Mouse (Mus musculus) limb, embryonic 11.5 days (tissue): ENCODE measurements around the gene Cib1. TPM values are rescaled to one million over a fixed set of nuclear protein-coding genes. Genes with fewer than 3 reads are reported as not detected.

Experiments used
- ATAC-seq: fragments of 200-750 bp; cut with Nextera tagmentation; 2 replicates; pipeline ENCODE4 v1.8.0; 2017; ENCODE audit warnings: low read depth; ENCODE audit not compliant: insufficient number of reproducible peaks, low FRiP score, low TSS enrichment
- DNase-seq: peaks from one replicate; pipeline ENCODE4 v3.0.0-alpha.2; 2015; ENCODE audit warnings: low spot score
- H3K27ac ChIP-seq: fragments of 300-500 bp; sonication (generic); replicated peaks from 2 replicates; pipeline ENCODE4 v1.5.1; 2014; ENCODE audit warnings: low read depth, mild to moderate bottlenecking, low read length
- H3K27me3 ChIP-seq: fragments of 300-500 bp; sonication (generic); 2 replicates; pipeline ENCODE4 v1.6.1; 2014; ENCODE audit warnings: mild to moderate bottlenecking, low read length, mixed read lengths; ENCODE audit not compliant: control insufficient read depth, insufficient read depth
- H3K36me3 ChIP-seq: fragments of 300-500 bp; sonication (generic); 2 replicates; pipeline ENCODE4 v1.6.1; 2014; ENCODE audit warnings: mild to moderate bottlenecking, low read length, moderate library complexity, mixed read lengths; ENCODE audit not compliant: control insufficient read depth, insufficient read depth
- H3K4me1 ChIP-seq: fragments of 300-500 bp; sonication (generic); 2 replicates; pipeline ENCODE4 v1.6.1; 2014; ENCODE audit warnings: low read length, mixed read lengths; ENCODE audit not compliant: control insufficient read depth, insufficient read depth
- H3K4me2 ChIP-seq: fragments of 300-500 bp; sonication (generic); 2 replicates; pipeline ENCODE4 v1.6.1; 2014; ENCODE audit warnings: low read depth, mild to moderate bottlenecking, moderate library complexity; ENCODE audit not compliant: severe bottlenecking
- H3K4me3 ChIP-seq: fragments of 300-500 bp; sonication (generic); 2 replicates; pipeline ENCODE4 v1.5.1; 2014; ENCODE audit warnings: low read depth, low read length
- H3K9ac ChIP-seq: fragments of 300-500 bp; sonication (generic); 2 replicates; pipeline ENCODE4 v1.6.1; 2014; ENCODE audit warnings: mild to moderate bottlenecking, low read length
- H3K9me3 ChIP-seq: fragments of 300-500 bp; sonication (generic); 2 replicates; pipeline ENCODE4 v1.6.1; 2016; ENCODE audit warnings: low read length; ENCODE audit not compliant: control insufficient read depth
- WGBS: fragments of 180-500 bp; shearing (Covaris S2); extraction: QIAGEN DNeasy Blood & Tissue Kit; methylation state at CpG from one replicate; pipeline ENCODE4 v1.1.7; 2014; 5-methylcytosine and 5-hydroxymethylcytosine counted together
- polyA plus RNA-seq: library from polyadenylated mRNA; unstranded; fragments of >200 nt; fragmentation: Nextera tagmentation; extraction: Ambion mirVana; gene quantifications from 2 replicates; pipeline ENCODE4 v1.2.1, GENCODE M21; 2014

Cib1 gene
- polyA plus RNA-seq, 1 experiment from 2014 or later: 55.5 TPM

- Histone ChIP-seq H3K9me3 (no peaks in the 10 kb centered on the region), H3K4me3 (no peak overlapping the region), H3K36me3 (no peaks in the 10 kb centered on the region), H3K27ac (no peak overlapping the region), H3K4me1 (no peaks in the 10 kb centered on the region), H3K27me3 (no peaks in the 10 kb centered on the region), H3K4me2 (peak overlapping the region; percentile 47), H3K9ac (no peak overlapping the region)
- ATAC-seq: no peak
- no peak for DNase-seq
- WGBS: 68% methylated on average over 7 of the region's 7 CpGs
Measured at GRCm38 (mm10) chr7:80246859-80247258, 14.2 kb upstream of the Cib1 start.

GRCm38 (mm10) chr7:80246148-80246721, 13.6 kb upstream of the Cib1 start, which contains the start of gene Ttll13:
TSS of gene Ttll13 (plus strand) at chr7:80246376.
- DNase-seq: peak; percentile 99
- WGBS: under 1% methylated on average over 48 of the region's 48 CpGs

GRCm38 (mm10) chr7:80244851-80245250, 12.2 kb upstream of the Cib1 start:
- DNase-seq: no peak
- Histone ChIP-seq H3K4me1 (no peaks in the 10 kb centered on the region), H3K4me2 (no peak overlapping the region), H3K36me3 (no peaks in the 10 kb centered on the region), H3K27me3 (no peaks in the 10 kb centered on the region), H3K4me3 (no peak overlapping the region), H3K27ac (no peak overlapping the region), H3K9ac (no peak overlapping the region), H3K9me3 (no peaks in the 10 kb centered on the region)
- 89% methylated on average over 4 of the region's 4 CpGs for WGBS
- no peak for ATAC-seq

More at GRCm38 (mm10) chr7:80246148-80246721, 13.6 kb upstream of the Cib1 start, which contains the start of gene Ttll13:
- peak; percentile 95 for ATAC-seq
- Histone ChIP-seq H3K4me3 (peak within 1 kb of the TSS; percentile 50), H3K27ac (no peak within 1 kb of the TSS), H3K9ac (peak within 1 kb of the TSS; percentile 66), H3K27me3 (no peaks in the 10 kb centered on the region), H3K36me3 (no peaks in the 10 kb centered on the region), H3K9me3 (no peaks in the 10 kb centered on the region), H3K4me1 (no peaks in the 10 kb centered on the region), H3K4me2 (peak within 1 kb of the TSS; percentile 47)

- H3K9ac ChIP-seq: no peak overlapping the region
- no peaks in the 10 kb centered on the region for H3K4me1 ChIP-seq
- WGBS: 81% methylated on average over 4 of the region's 4 CpGs
- H3K36me3 ChIP-seq: peaks cover 6% of the 10 kb centered on the region; the same call in 1 of the 2 replicates
- H3K4me2 ChIP-seq: no peak overlapping the region
- no peak overlapping the region for H3K4me3 ChIP-seq
- DNase-seq (no peak), ATAC-seq (no peak)
- no peaks in the 10 kb centered on the region for H3K9me3 ChIP-seq
- no peak overlapping the region for H3K27ac ChIP-seq
- no peaks in the 10 kb centered on the region for H3K27me3 ChIP-seq
Measured at GRCm38 (mm10) chr7:80241661-80242060, 9.0 kb upstream of the Cib1 start.

- DNase-seq: no peak
- Histone ChIP-seq H3K9ac (no peak overlapping the region), H3K9me3 (no peaks in the 10 kb centered on the region), H3K4me3 (no peak overlapping the region), H3K4me2 (no peak overlapping the region), H3K36me3 (peaks cover 6% of the 10 kb centered on the region; the same call in 1 of the 2 replicates), H3K27me3 (no peaks in the 10 kb centered on the region), H3K4me1 (0 out of 2 replicates have a peak, but pooled peaks cover 4% of the 10 kb centered on the region), H3K27ac (no peak overlapping the region)
- no peak for ATAC-seq
- WGBS: 85% methylated on average over 10 of the region's 10 CpGs
Measured at GRCm38 (mm10) chr7:80238542-80238941, 5.9 kb upstream of the Cib1 start.

- no peak for ATAC-seq
- no peaks in the 10 kb centered on the region for H3K27me3 ChIP-seq
- no peak overlapping the region for H3K27ac ChIP-seq
- peaks cover 5% of the 10 kb centered on the region; the same call in 1 of the 2 replicates for H3K36me3 ChIP-seq
- H3K9ac ChIP-seq: no peak overlapping the region
- peak overlapping the region; percentile 8; the same call in 1 of the 2 replicates for H3K4me2 ChIP-seq
- H3K9me3 ChIP-seq: no peaks in the 10 kb centered on the region
- WGBS: 80% methylated on average over 9 of the region's 9 CpGs
- H3K4me3 ChIP-seq: no peak overlapping the region
- H3K4me1 ChIP-seq: 0 out of 2 replicates have a peak, but pooled peaks cover 8% of the 10 kb centered on the region
- no peak for DNase-seq
Measured at GRCm38 (mm10) chr7:80233799-80234198, 1.2 kb upstream of the Cib1 start.

GRCm38 (mm10) chr7:80231971-80232488, 583 bp downstream of the Cib1 start:
- H3K27ac ChIP-seq: no peak overlapping the region
- H3K4me2 ChIP-seq: peak overlapping the region; percentile 75
- H3K9ac ChIP-seq: peak overlapping the region; percentile 51; the same call in 1 of the 2 replicates
- H3K36me3 ChIP-seq: no peaks in the 10 kb centered on the region; the same call in 1 of the 2 replicates
- H3K4me3 ChIP-seq: peak overlapping the region; percentile 59
- no peaks in the 10 kb centered on the region for H3K9me3 ChIP-seq
- 0 out of 2 replicates have a peak, but pooled peaks cover 8% of the 10 kb centered on the region for H3K4me1 ChIP-seq
- WGBS: under 1% methylated on average over 29 of the region's 29 CpGs
- no peak for DNase-seq
- ATAC-seq: peak; percentile 44
- H3K27me3 ChIP-seq: no peaks in the 10 kb centered on the region

- H3K36me3 ChIP-seq: peaks cover 2% of the 10 kb centered on the region; the same call in 1 of the 2 replicates
- WGBS: 64% methylated on average over 6 of the region's 6 CpGs
- H3K4me1 ChIP-seq: 0 out of 2 replicates have a peak, but pooled peaks cover 8% of the 10 kb centered on the region
- ATAC-seq: no peak
- no peaks in the 10 kb centered on the region for H3K9me3 ChIP-seq
- H3K27ac ChIP-seq: no peak overlapping the region
- H3K9ac ChIP-seq: no peak overlapping the region
- H3K4me3 ChIP-seq: no peak overlapping the region
- H3K27me3 ChIP-seq: no peaks in the 10 kb centered on the region
- H3K4me2 ChIP-seq: no peak overlapping the region
- DNase-seq: no peak
Measured at GRCm38 (mm10) chr7:80230196-80230595, 2.4 kb downstream of the Cib1 start.
